Mouse (Mus musculus) neural tube, embryonic 14.5 days (tissue): ENCODE results near the gene Fxyd6. TPM values are rescaled to one million over a fixed set of nuclear protein-coding genes. Genes with fewer than 3 reads are reported as not detected.

Experiments
- ATAC-seq: fragments of 200-750 bp; cut with Nextera tagmentation; 2 replicates; pipeline ENCODE4 v1.8.0; 2017; ENCODE audit warnings: low read depth, mild to moderate bottlenecking, moderate TSS enrichment, moderate library complexity
- H3K27ac ChIP-seq: fragments of 300-500 bp; sonication (generic); 2 replicates; pipeline ENCODE4 v1.5.1; 2014; ENCODE audit warnings: low read depth, mild to moderate bottlenecking, control low read depth, low read length, moderate library complexity, mixed read lengths
- H3K27me3 ChIP-seq: fragments of 300-500 bp; sonication (generic); 2 replicates; pipeline ENCODE4 v1.6.1; 2014; ENCODE audit warnings: low read length; ENCODE audit not compliant: control insufficient read depth, insufficient read depth
- H3K36me3 ChIP-seq: fragments of 300-500 bp; sonication (generic); 2 replicates; pipeline ENCODE4 v1.6.1; 2014; ENCODE audit warnings: low read length, mixed read lengths; ENCODE audit not compliant: control insufficient read depth, insufficient read depth
- H3K4me1 ChIP-seq: fragments of 300-500 bp; sonication (generic); 2 replicates; pipeline ENCODE4 v1.6.1; 2014; ENCODE audit warnings: low read length; ENCODE audit not compliant: control insufficient read depth, insufficient read depth
- H3K4me2 ChIP-seq: fragments of 300-500 bp; sonication (generic); 2 replicates; pipeline ENCODE4 v1.6.1; 2014; ENCODE audit warnings: mild to moderate bottlenecking, low read depth, low read length, control low read depth
- H3K4me3 ChIP-seq: fragments of 300-500 bp; sonication (generic); 2 replicates; pipeline ENCODE4 v1.5.1; 2014; ENCODE audit warnings: low read depth, low read length, control low read depth, mixed read lengths
- H3K9ac ChIP-seq: fragments of 300-500 bp; sonication (generic); replicated peaks from 2 replicates; pipeline ENCODE4 v1.6.1; 2014; ENCODE audit warnings: low read depth, mild to moderate bottlenecking, control low read depth, low read length, mixed read lengths
- H3K9me3 ChIP-seq: fragments of 300-500 bp; sonication (generic); 2 replicates; pipeline ENCODE4 v1.6.1; 2016; ENCODE audit warnings: low read length; ENCODE audit not compliant: control insufficient read depth
- WGBS: fragments of 180-500 bp; shearing (Covaris S2); extraction: QIAGEN DNeasy Blood & Tissue Kit; methylation state at CpG from one replicate; pipeline ENCODE4 v1.1.7; 2014; 5-methylcytosine and 5-hydroxymethylcytosine counted together
- polyA plus RNA-seq: library from polyadenylated mRNA; unstranded; fragments of >200 nt; fragmentation: Nextera tagmentation; extraction: Ambion mirVana; gene quantifications from 2 replicates; pipeline ENCODE4 v1.2.1, GENCODE M21; 2014

Fxyd6 gene
- polyA plus RNA-seq, 1 experiment from 2014 or later: 341 TPM

DNA sequence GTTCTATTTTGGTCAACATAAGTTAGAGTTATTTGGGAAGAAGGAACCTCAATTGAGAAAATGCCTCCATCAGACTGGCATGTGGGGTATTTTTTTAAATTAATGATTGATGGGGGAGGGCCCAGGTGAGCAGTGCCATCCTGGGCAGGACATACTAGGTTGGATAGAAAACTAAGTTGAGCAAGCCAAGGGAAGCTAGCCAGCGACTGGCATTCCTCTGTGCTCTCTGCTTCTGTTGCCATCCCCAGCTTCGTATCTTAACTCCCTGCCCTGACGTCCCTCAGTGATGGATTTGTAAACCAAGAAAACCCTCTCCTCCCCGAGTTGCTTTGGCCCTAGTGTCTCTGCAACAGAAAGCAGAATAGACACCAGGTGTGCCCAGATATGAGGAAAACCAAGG is 69.0 kb downstream of the Fxyd6 start:
- H3K9me3 ChIP-seq: no peaks in the 10 kb centered on the region
- H3K4me3 ChIP-seq: no peak overlapping the region
- 72% methylated on average over 4 of the region's 4 CpGs for WGBS
- no peaks in the 10 kb centered on the region for H3K36me3 ChIP-seq
- H3K27ac ChIP-seq: no peak overlapping the region
- no peak for ATAC-seq
- peaks cover 19% of the 10 kb centered on the region for H3K4me1 ChIP-seq
- H3K27me3 ChIP-seq: no peaks in the 10 kb centered on the region
- H3K9ac ChIP-seq: no peak overlapping the region
- no peak overlapping the region for H3K4me2 ChIP-seq

GRCm38 (mm10) chr9:45440083-45440784 is 70.2 kb downstream of the Fxyd6 start:
- Histone ChIP-seq H3K27ac (no peak overlapping the region), H3K9ac (no peak overlapping the region), H3K36me3 (no peaks in the 10 kb centered on the region), H3K4me3 (no peak overlapping the region), H3K9me3 (no peaks in the 10 kb centered on the region), H3K4me2 (no peak overlapping the region), H3K4me1 (peaks cover 12% of the 10 kb centered on the region; the same call in 1 of the 2 replicates), H3K27me3 (no peaks in the 10 kb centered on the region)
- no peak for ATAC-seq
- 72% methylated on average over 16 of the region's 16 CpGs for WGBS

DNA sequence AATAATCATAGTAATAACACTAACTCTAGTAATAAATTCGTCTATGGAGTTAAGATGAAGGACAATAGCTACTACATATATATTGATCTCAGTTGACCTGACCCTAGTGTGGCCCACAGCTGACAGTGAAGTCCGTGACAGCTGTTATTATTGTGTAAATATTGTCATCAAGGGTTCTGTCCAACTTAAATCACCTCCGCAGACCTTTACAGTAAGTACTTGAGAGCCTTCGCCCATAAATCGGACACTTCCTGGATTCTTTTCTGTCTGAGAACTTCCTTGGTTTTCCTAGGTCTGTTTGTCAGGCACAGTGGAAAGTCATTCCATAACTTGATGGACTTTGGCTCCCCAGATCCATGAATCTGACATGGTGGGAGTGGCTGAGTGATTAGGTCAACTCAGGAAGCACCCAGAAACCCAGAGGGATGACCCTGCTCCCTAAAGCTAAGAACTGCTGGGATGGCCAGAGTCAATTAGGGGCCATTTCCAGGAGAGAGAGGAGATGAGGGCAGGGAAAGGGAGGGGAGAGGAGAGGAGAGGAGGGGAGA is 74.3 kb downstream of the Fxyd6 start:
- no peak overlapping the region for H3K27ac ChIP-seq
- no peak overlapping the region for H3K4me2 ChIP-seq
- 84% methylated on average over 5 of the region's 5 CpGs for WGBS
- no peak overlapping the region for H3K4me3 ChIP-seq
- H3K36me3 ChIP-seq: no peaks in the 10 kb centered on the region
- H3K4me1 ChIP-seq: peaks cover 10% of the 10 kb centered on the region; the same call in 1 of the 2 replicates
- no peaks in the 10 kb centered on the region for H3K27me3 ChIP-seq
- no peaks in the 10 kb centered on the region for H3K9me3 ChIP-seq
- no peak for ATAC-seq
- no peak overlapping the region for H3K9ac ChIP-seq

Other genes with a start within 250 kb of the Fxyd6 start
- gene Scn4b, start 231.8 kb upstream of the Fxyd6 start, polyA plus RNA-seq: 0.08 and 0.13 TPM in 2 replicates
- gene BC049352, start 188.2 kb upstream of the Fxyd6 start, polyA plus RNA-seq: not detected in 2 replicates
- not detected in 2 replicates for gene Tmprss4, start 166.1 kb upstream of the Fxyd6 start, polyA plus RNA-seq
- gene Il10ra, start 101.0 kb upstream of the Fxyd6 start, polyA plus RNA-seq: 0.56 and 1.4 TPM in 2 replicates
- 0.05 TPM in 1 of 2 replicates, not detected in the other for gene Tmprss13, start 51.1 kb upstream of the Fxyd6 start, polyA plus RNA-seq
- gene Fxyd2, start 29.5 kb downstream of the Fxyd6 start, polyA plus RNA-seq: 9.6 and 9.9 TPM in 2 replicates
- 18.3 and 24.3 TPM in 2 replicates for gene Dscaml1, start 56.4 kb downstream of the Fxyd6 start, polyA plus RNA-seq